Mouse (Mus musculus) C2C12 (cell line): Measurements from ENCODE around the gene 4930522H14Rik. TPM values are rescaled to one million over a fixed set of nuclear protein-coding genes. Genes with fewer than 3 reads are reported as not detected.
A peak's percentile ranks its signal among the peaks of the same experiment; 100 is the strongest.

Experiments
- H3K27me3 ChIP-seq: one replicate; pipeline ENCODE4 v1.6.1; 2011; ENCODE audit not compliant: control insufficient read depth, insufficient read depth, insufficient read length
- H3K36me3 ChIP-seq: one replicate; pipeline ENCODE4 v1.6.1; 2011; ENCODE audit not compliant: control insufficient read depth, insufficient read depth
- H3K4me3 ChIP-seq: one replicate; pipeline ENCODE4 v1.5.1; 2011; ENCODE audit warnings: mild to moderate bottlenecking, control low read depth; ENCODE audit not compliant: poor library complexity, insufficient read depth, severe bottlenecking
- H3K79me2 ChIP-seq: one replicate; pipeline ENCODE4 v1.6.1; 2011; ENCODE audit not compliant: control insufficient read depth, insufficient read depth
- H3K79me3 ChIP-seq: one replicate; pipeline ENCODE4 v1.6.1; 2011; ENCODE audit warnings: low read depth, control low read depth
- H3ac ChIP-seq: one replicate; pipeline ENCODE3; 2011; ENCODE audit warnings: low read depth; ENCODE audit not compliant: control insufficient read depth, insufficient read length
- CEBPB ChIP-seq: IDR thresholded peaks from one replicate; pipeline ENCODE4 v1.6.1; 2011; ENCODE audit warnings: low read depth, mild to moderate bottlenecking, control low read depth, moderate library complexity
- CTCF ChIP-seq: IDR thresholded peaks from one replicate; pipeline ENCODE4 v1.5.1; 2011; ENCODE audit not compliant: control insufficient read depth, insufficient read depth, insufficient read length
- FOSL1 ChIP-seq: IDR thresholded peaks from one replicate; pipeline ENCODE4 v1.8.0; 2011; ENCODE audit warnings: mild to moderate bottlenecking, low read length; ENCODE audit not compliant: poor library complexity, insufficient read depth, severe bottlenecking
- MAX ChIP-seq: IDR thresholded peaks from one replicate; pipeline ENCODE4 v1.6.1; 2011; ENCODE audit warnings: mild to moderate bottlenecking, control low read depth
- MYOD1 ChIP-seq: IDR thresholded peaks from one replicate; pipeline ENCODE4 v1.6.1; 2011; ENCODE audit warnings: low read depth; ENCODE audit not compliant: control insufficient read depth, insufficient read length
- MYOG ChIP-seq: IDR thresholded peaks from one replicate; pipeline ENCODE4 v1.6.1; 2011; ENCODE audit not compliant: control insufficient read depth, insufficient read length; ENCODE audit errors: extremely low read depth
- USF1 ChIP-seq: IDR thresholded peaks from one replicate; pipeline ENCODE4 v1.6.1; 2011; ENCODE audit warnings: low read depth, mild to moderate bottlenecking, control low read depth, moderate library complexity
- polyA plus RNA-seq: library from polyadenylated mRNA; unstranded; fragments of >200 nt; fragmentation: generic; extraction: Trizol; gene quantifications from one replicate; pipeline ENCODE4 v1.2.1, GENCODE M21; 2012; ENCODE audit warnings: missing spikeins

Gene 4930522H14Rik
- polyA plus RNA-seq, 1 experiment, result not detected

DNA sequence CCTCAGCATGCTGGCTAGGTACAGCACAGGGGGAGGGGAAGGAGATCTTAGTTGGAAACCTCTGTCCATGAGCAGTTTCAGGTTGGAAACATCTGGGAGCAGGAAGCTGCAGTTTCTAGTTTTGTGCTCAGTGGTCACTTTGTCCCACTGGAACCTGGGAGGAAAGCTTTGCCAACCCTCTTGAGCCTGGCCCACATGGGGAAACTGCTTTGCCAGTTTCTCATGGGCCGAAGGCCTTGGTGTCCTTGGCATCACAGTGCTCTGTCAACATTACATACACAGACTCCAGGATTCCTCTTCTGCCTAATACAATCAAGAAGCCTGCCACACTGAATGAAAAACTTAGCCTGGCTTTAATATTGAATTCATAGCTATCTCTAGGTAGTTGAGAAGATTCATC, 48.4 kb downstream of the 4930522H14Rik start:
- H3ac ChIP-seq, result no peak overlapping the region
- H3K27me3 ChIP-seq, result no peaks in the 10 kb centered on the region
- no peak for TF ChIP-seq CTCF
- TF ChIP-seq USF1, result no peak
- TF ChIP-seq MYOD1, result no peak

GRCm38 (mm10) chr4:109481424-109481823, 49.7 kb downstream of the 4930522H14Rik start:
- Histone ChIP-seq H3K79me2 (no peaks in the 10 kb centered on the region), H3K27me3 (no peaks in the 10 kb centered on the region), H3K4me3 (no peak overlapping the region), H3ac (no peak overlapping the region), H3K79me3 (no peaks in the 10 kb centered on the region), H3K36me3 (no peaks in the 10 kb centered on the region)
- TF ChIP-seq MYOD1 (no peak), USF1 (peak; percentile 29), CEBPB (no peak), MYOG (no peak)

More for the DNA sequence above, 48.4 kb downstream of the 4930522H14Rik start:
- H3K36me3 ChIP-seq, result no peaks in the 10 kb centered on the region
- no peaks in the 10 kb centered on the region for H3K79me3 ChIP-seq
- no peaks in the 10 kb centered on the region for H3K79me2 ChIP-seq
- H3K4me3 ChIP-seq, result no peak overlapping the region

DNA sequence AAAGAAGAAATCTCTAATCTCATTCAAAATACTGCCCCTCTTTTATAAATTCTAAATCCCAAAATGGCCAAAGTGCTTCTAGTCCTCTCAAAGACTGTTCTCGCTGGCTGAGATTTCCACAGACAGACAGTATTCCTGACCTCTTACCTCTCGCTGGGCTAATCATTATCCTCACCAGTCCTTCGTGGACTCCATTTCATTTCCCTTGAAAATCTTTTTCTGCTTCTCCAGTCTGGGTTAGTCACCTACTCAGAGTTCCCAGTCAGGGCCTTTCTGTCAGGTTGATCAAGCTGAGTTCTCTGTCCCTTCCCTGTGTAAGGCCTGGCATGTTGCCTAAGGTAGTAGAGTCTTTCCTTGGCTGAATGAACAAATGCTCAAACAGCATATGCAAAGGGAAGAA, 53.6 kb downstream of the 4930522H14Rik start:
- H3ac ChIP-seq, result no peak overlapping the region
- TF ChIP-seq MAX, result no peak
- TF ChIP-seq MYOG, result no peak
- no peak for TF ChIP-seq MYOD1
- no peak for TF ChIP-seq FOSL1
- no peak for TF ChIP-seq USF1
- TF ChIP-seq CEBPB, result no peak
- TF ChIP-seq CTCF, result no peak
- peaks cover 38% of the 10 kb centered on the region for H3K79me2 ChIP-seq
- H3K36me3 ChIP-seq, result peaks cover 3% of the 10 kb centered on the region
- H3K79me3 ChIP-seq, result peaks cover 34% of the 10 kb centered on the region
- no peaks in the 10 kb centered on the region for H3K27me3 ChIP-seq
- H3K4me3 ChIP-seq, result no peak overlapping the region

- peaks cover 47% of the 10 kb centered on the region for H3K79me2 ChIP-seq
- no peaks in the 10 kb centered on the region for H3K27me3 ChIP-seq
- H3K4me3 ChIP-seq, result peak overlapping the region; percentile 75
- TF ChIP-seq CEBPB (no peak), USF1 (no peak), CTCF (no peak), FOSL1 (no peak)
- H3K79me3 ChIP-seq, result peaks cover 41% of the 10 kb centered on the region
- H3ac ChIP-seq, result peak overlapping the region; percentile 87
- H3K36me3 ChIP-seq, result peaks cover 6% of the 10 kb centered on the region
Measured at GRCm38 (mm10) chr4:109476554-109477014, 54.5 kb downstream of the 4930522H14Rik start.

- Histone ChIP-seq H3ac (peak overlapping the region; percentile 83), H3K79me2 (peaks cover 54% of the 10 kb centered on the region), H3K27me3 (no peaks in the 10 kb centered on the region), H3K79me3 (peaks cover 46% of the 10 kb centered on the region), H3K36me3 (peaks cover 6% of the 10 kb centered on the region), H3K4me3 (peak overlapping the region; percentile 75)
- TF ChIP-seq MYOD1, result no peak
- TF ChIP-seq MYOG, result no peak
- no peak for TF ChIP-seq CTCF
- no peak for TF ChIP-seq MAX
- no peak for TF ChIP-seq CEBPB
- no peak for TF ChIP-seq FOSL1
- no peak for TF ChIP-seq USF1
Measured at GRCm38 (mm10) chr4:109475577-109476553, 55.2 kb downstream of the 4930522H14Rik start.

- Histone ChIP-seq H3K27me3 (no peaks in the 10 kb centered on the region), H3K4me3 (peak overlapping the region; percentile 75), H3K79me2 (peaks cover 62% of the 10 kb centered on the region), H3K36me3 (peaks cover 6% of the 10 kb centered on the region), H3K79me3 (peaks cover 53% of the 10 kb centered on the region), H3ac (no peak overlapping the region)
- TF ChIP-seq MAX (no peak), USF1 (peak; percentile 42)
Measured at GRCm38 (mm10) chr4:109475078-109475477, 56.0 kb downstream of the 4930522H14Rik start.
